Mouse (Mus musculus) hindbrain, embryonic 15.5 days (tissue): ENCODE measurements at regions not wholly inside any gene's neighbourhood (a gene's known extent, or its start where the extent isn't known, plus 50 kb on each side); places are given as distances from the start of the nearest gene placed in this dataset.

ENCODE experiments used
- ATAC-seq: fragments of 200-750 bp; cut with Nextera tagmentation; 2 replicates; pipeline ENCODE4 v1.8.0; 2017; ENCODE audit warnings: low read depth, moderate number of reproducible peaks, moderate TSS enrichment; ENCODE audit not compliant: low FRiP score
- H3K27ac ChIP-seq: fragments of 300-500 bp; sonication (generic); replicated peaks from 2 replicates; pipeline ENCODE4 v1.5.1; 2015; ENCODE audit warnings: mild to moderate bottlenecking, inconsistent platforms
- H3K27me3 ChIP-seq: fragments of 300-500 bp; sonication (generic); 2 replicates; pipeline ENCODE4 v1.6.1; 2015; ENCODE audit warnings: control low read depth, inconsistent platforms
- H3K36me3 ChIP-seq: fragments of 300-500 bp; sonication (generic); 2 replicates; pipeline ENCODE4 v1.6.1; 2015; ENCODE audit warnings: control low read depth, inconsistent platforms
- H3K4me1 ChIP-seq: fragments of 300-500 bp; sonication (generic); replicated peaks from 2 replicates; pipeline ENCODE4 v1.6.1; 2015; ENCODE audit warnings: control low read depth, inconsistent platforms
- H3K4me2 ChIP-seq: fragments of 300-500 bp; sonication (generic); 2 replicates; pipeline ENCODE4 v1.6.1; 2015; ENCODE audit warnings: moderate library complexity, mild to moderate bottlenecking, inconsistent platforms
- H3K4me3 ChIP-seq: fragments of 300-500 bp; sonication (generic); 2 replicates; pipeline ENCODE4 v1.5.1; 2015; ENCODE audit warnings: mild to moderate bottlenecking, inconsistent platforms
- H3K9ac ChIP-seq: fragments of 300-500 bp; sonication (generic); 2 replicates; pipeline ENCODE4 v1.6.1; 2015; ENCODE audit warnings: inconsistent platforms
- H3K9me3 ChIP-seq: fragments of 300-500 bp; sonication (generic); 2 replicates; pipeline ENCODE4 v1.6.1; 2016; ENCODE audit warnings: control low read depth, inconsistent platforms
- WGBS: fragments of 180-500 bp; shearing (Covaris S2); methylation state at CpG from one replicate; pipeline ENCODE4 v1.1.7; 2015; 5-methylcytosine and 5-hydroxymethylcytosine counted together

DNA sequence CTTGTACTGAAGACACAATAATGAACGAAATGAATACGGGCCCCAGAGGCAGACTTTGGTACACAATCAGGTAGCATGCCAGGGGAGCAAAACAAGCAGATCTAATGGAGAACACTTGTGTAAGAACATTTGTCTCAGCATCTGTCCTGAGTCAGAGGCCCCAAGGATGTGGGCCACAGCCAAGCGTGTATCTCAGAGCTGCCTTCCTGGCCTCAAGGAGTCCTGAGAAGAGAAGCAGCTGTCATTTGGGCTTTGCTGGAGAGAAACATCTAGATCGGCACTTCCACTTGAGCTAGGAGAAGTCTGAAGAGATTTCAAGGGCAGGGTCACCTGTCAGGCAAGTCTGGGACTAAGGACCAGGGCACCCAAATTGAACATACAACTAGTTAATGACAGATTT is 76.8 kb upstream of the Egln3 start:
- Histone ChIP-seq H3K9ac (no peak overlapping the region), H3K9me3 (no peaks in the 10 kb centered on the region), H3K4me1 (no peaks in the 10 kb centered on the region), H3K27ac (no peak overlapping the region), H3K27me3 (no peaks in the 10 kb centered on the region), H3K4me2 (no peak overlapping the region), H3K4me3 (no peak overlapping the region), H3K36me3 (no peaks in the 10 kb centered on the region)
- ATAC-seq: no peak
- WGBS: 87% methylated on average over 4 of the region's 4 CpGs

DNA sequence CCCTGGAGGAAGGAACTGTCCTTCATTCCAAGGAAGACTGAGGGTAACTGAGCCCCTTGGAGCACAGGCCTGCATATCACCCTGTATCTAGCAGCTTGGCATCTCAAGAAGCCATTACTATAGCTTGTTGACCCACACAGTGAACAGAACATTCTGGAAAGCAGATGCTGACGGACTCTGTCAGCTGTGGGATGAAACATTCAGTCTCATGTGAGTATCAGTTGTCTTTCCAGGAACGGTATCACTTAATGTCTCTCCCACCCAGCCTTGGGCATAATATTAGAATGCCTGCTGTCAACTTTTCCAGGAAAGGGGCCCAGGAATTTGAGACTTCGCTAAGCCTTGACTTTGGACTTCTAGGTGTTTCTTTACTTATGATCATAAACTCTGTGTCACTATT is 76.3 kb upstream of the Egln3 start:
- Histone ChIP-seq H3K9me3 (no peaks in the 10 kb centered on the region), H3K27ac (no peak overlapping the region), H3K4me2 (no peak overlapping the region), H3K36me3 (no peaks in the 10 kb centered on the region), H3K27me3 (no peaks in the 10 kb centered on the region), H3K4me3 (no peak overlapping the region), H3K9ac (no peak overlapping the region), H3K4me1 (no peaks in the 10 kb centered on the region)
- ATAC-seq: no peak
- 88% methylated on average over 3 of the region's 3 CpGs for WGBS

DNA sequence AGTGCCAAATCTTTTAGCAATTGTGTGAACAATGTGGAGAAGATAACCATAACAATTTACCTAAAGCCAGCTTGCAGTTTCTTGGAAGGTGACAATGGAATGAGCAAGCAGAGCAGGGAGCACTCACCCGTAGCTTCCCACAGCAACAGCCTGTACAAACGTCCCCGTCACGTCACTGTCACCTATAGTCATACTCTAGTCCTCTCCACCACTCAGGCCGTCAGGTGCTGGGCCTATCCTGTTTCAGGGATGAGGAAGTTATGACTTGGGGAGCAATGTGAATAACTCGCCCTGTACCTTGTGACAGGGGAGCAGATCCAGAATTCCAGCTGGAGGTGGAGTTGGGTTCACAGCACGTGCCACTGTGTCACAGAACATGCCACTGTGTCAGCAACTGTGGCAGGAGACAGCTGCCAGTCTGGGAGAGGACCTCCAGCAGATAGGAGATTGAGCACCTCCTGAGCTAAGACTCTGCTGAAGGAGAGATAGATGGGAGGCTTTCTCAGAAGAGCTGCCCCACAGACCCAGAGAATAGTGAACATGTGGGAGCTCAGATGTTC is 73.4 kb upstream of the Egln3 start:
- no peaks in the 10 kb centered on the region for H3K4me1 ChIP-seq
- no peaks in the 10 kb centered on the region for H3K36me3 ChIP-seq
- H3K4me3 ChIP-seq: no peak overlapping the region
- no peak overlapping the region for H3K27ac ChIP-seq
- no peak for ATAC-seq
- no peak overlapping the region for H3K9ac ChIP-seq
- H3K9me3 ChIP-seq: no peaks in the 10 kb centered on the region
- H3K4me2 ChIP-seq: no peak overlapping the region
- 80% methylated on average over 7 of the region's 7 CpGs for WGBS
- no peaks in the 10 kb centered on the region for H3K27me3 ChIP-seq

DNA sequence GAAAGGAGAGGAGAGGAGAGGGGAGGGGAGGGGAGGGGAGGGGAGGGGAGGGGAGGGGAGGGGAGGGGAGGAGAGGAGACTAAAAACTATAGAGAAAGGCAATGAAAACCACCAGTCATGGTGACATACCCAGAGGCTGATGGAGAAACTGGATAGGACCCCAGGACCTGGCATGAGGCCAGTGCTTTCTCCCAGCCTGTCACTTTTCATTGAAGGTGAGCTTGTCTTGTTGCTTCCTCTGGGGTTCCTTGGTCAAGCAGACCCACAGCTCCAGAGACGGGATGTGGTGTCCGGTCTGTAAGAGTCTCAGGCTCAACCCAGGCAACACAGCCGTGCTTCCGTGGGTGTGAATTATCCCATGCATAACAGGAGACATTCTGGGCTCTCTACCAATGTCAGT is 69.8 kb upstream of the Egln3 start:
- no peak for ATAC-seq
- Histone ChIP-seq H3K9ac (no peak overlapping the region), H3K27me3 (no peaks in the 10 kb centered on the region), H3K36me3 (no peaks in the 10 kb centered on the region), H3K9me3 (no peaks in the 10 kb centered on the region), H3K4me2 (no peak overlapping the region), H3K27ac (no peak overlapping the region), H3K4me3 (no peak overlapping the region), H3K4me1 (no peaks in the 10 kb centered on the region)
- WGBS: 76% methylated on average over 4 of the region's 4 CpGs

DNA sequence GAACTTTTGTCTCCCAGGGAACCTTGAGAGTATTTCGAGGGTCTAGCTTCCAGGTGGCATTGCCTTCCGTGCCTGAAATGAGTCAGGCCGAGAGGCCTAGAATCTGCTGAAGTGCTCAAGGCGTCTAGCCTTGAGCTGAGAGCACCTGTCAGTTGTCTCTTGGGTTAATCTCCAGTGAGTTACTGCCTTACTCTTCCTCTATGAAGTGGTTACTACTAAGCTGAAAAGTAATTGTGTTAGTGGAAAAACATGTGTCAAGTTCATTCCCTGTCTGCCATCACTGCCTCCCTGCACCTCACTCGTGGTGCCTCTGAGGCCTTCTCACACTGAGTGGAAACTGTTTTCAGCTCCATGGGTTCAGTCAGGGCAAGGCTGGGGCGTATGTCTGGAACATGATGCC is 69.0 kb upstream of the Egln3 start:
- Histone ChIP-seq H3K27ac (no peak overlapping the region), H3K4me2 (no peak overlapping the region), H3K36me3 (no peaks in the 10 kb centered on the region), H3K4me1 (no peaks in the 10 kb centered on the region), H3K9me3 (no peaks in the 10 kb centered on the region), H3K4me3 (no peak overlapping the region), H3K27me3 (no peaks in the 10 kb centered on the region), H3K9ac (no peak overlapping the region)
- ATAC-seq: no peak
- WGBS: 84% methylated on average over 6 of the region's 6 CpGs

DNA sequence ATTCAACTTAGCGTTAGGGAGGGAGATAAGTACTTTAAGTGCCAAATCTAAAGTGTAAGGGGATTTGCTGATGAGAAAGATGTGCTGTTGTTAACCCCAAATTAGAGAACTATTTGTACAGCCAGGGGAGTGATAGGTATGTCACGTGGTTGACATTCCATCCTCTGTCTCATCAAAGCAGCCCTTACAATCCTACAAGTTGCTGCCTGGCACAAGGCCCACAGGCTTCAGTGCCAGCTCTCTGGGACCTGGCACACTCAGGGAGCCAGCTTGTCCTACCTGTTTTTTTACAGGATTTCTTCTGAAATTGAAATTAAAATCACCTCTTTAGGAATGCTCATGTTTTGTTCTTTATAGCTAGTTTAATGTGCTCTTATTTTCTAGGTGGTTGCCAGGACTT is 68.6 kb upstream of the Egln3 start:
- no peak overlapping the region for H3K9ac ChIP-seq
- WGBS: 74% methylated on average over 2 of the region's 2 CpGs
- no peaks in the 10 kb centered on the region for H3K36me3 ChIP-seq
- no peaks in the 10 kb centered on the region for H3K4me1 ChIP-seq
- H3K27ac ChIP-seq: no peak overlapping the region
- no peaks in the 10 kb centered on the region for H3K9me3 ChIP-seq
- H3K27me3 ChIP-seq: no peaks in the 10 kb centered on the region
- no peak for ATAC-seq
- H3K4me2 ChIP-seq: no peak overlapping the region
- no peak overlapping the region for H3K4me3 ChIP-seq

DNA sequence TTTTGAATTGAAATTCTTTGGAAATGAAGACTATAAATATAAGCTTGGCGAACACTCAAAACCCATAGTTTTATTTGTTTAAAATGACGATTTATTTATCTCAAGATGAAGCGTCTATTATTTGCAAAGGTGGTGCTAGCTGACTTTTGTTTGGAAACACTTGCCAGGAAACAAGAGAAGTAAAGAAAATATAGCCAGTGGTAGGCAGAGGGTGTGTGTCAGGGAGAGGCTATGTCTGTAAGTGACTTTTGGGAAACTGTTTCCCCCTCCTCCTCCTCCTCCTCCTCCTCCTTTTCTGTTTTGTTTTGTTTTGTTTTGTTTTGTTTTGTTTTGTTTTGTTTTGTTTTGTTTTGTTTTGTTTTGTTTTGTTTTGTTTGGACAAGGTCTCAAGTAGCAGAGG is 62.2 kb upstream of the Egln3 start:
- Histone ChIP-seq H3K4me1 (no peaks in the 10 kb centered on the region), H3K9ac (no peak overlapping the region), H3K27ac (no peak overlapping the region), H3K36me3 (no peaks in the 10 kb centered on the region), H3K4me2 (no peak overlapping the region), H3K9me3 (no peaks in the 10 kb centered on the region), H3K27me3 (no peaks in the 10 kb centered on the region), H3K4me3 (no peak overlapping the region)
- ATAC-seq: no peak
- WGBS: 83% methylated on average over 3 of the region's 3 CpGs

DNA sequence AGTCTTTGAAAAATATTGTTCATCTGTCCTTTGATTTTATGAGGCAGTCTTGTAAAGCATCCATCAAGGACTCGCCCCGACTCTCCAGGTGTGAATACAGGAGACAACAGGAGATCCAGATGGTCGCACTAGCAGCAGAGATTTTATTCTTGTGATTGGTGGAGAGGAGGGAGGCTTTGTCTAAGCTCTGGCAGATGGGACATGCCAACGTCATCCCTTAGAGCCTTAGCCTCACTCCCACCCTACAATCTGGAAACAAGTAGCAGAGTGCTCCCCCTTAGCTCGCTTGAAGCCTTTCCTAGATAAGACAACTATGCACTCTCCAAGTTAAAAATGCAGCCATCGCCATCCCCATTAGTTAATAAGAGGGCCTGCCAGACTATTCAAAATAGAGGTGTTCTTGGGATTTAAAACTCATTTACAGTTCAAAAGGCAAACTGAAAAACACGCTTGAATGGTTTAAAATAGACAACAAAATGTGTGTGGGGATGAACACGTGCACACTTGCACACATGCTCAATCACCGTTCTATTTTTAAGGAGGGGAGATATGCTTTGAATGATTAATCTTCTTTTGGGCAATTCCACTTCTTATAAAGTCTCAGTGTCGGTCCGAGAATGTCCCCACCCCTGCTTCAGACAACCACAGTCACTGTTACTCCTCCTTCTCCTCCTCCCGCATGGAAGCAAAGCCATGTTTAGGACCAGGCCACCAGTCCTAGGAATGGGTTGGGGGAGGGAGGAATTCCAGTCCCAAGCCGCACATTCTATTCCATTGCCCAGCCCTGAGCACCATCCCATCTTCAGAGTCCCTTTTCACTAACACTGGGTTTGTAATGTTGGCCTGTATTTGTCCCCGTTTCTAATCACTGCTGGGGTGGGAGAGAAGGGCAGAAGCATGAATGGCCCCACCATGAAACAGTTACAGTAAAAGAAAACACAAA is 61.5 kb upstream of the Egln3 start:
- 68% methylated on average over 14 of the region's 14 CpGs for WGBS

DNA sequence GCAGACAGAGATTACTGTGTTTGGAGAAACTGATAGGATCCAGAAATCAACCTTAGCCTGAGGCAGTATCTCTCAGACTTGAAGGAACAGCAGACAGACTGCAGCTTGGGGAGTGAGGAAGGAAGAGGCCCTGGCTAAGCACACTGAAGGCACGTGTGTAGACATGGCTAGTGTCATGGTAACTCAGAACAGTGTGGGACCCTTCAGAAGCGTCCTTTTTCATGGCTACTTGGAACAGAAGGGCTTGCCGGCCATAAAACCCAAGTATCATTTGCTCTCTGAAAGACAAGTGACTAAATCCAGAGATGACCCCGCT is 60.7 kb upstream of the Egln3 start:
- H3K27ac ChIP-seq: no peak overlapping the region
- ATAC-seq: no peak
- no peak overlapping the region for H3K9ac ChIP-seq
- H3K27me3 ChIP-seq: no peaks in the 10 kb centered on the region
- H3K4me3 ChIP-seq: no peak overlapping the region
- H3K9me3 ChIP-seq: no peaks in the 10 kb centered on the region
- no peaks in the 10 kb centered on the region for H3K36me3 ChIP-seq
- H3K4me1 ChIP-seq: no peaks in the 10 kb centered on the region
- no peak overlapping the region for H3K4me2 ChIP-seq
- 63% methylated on average over 4 of the region's 4 CpGs for WGBS

More for the DNA sequence above, 61.5 kb upstream of the Egln3 start:
- Histone ChIP-seq H3K27ac (no peak overlapping the region), H3K4me1 (no peaks in the 10 kb centered on the region), H3K27me3 (no peaks in the 10 kb centered on the region), H3K9ac (no peak overlapping the region), H3K9me3 (no peaks in the 10 kb centered on the region), H3K4me2 (no peak overlapping the region), H3K36me3 (no peaks in the 10 kb centered on the region), H3K4me3 (no peak overlapping the region)
- no peak for ATAC-seq

DNA sequence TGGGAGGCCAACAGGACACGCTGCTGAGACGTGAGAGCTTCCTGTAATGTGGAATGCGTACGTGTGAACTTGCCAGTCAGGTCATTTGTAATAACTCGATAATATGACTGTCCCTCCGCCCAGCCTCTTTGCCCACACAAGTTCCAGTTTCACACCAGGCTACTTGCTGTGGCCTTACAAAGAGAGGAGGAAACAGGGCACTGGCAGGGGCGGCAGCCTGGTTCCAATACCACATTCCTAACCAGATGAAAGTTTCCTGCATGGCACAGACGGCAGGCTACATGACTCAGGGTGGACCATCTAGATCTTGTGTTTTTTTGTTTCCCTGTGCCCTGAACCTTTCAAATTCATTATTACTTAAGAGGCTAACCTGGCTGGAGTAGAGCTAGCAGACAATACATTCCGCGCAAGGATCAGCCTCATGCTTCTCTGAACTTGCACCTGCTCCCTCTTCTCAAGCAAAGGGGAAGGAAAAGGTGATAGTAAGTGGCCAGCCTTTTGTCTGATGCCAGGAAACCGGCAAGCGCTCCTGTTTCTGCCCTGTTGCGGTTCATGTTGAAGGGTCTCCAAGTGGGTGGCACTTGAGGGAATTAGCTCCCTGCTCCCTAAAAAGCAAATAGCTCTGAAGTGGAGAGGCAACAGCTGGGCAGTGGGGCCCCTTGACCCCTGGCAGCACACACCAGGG is 60.2 kb upstream of the Egln3 start:
- no peak overlapping the region for H3K27ac ChIP-seq
- H3K4me1 ChIP-seq: no peaks in the 10 kb centered on the region
- no peak overlapping the region for H3K9ac ChIP-seq
- no peaks in the 10 kb centered on the region for H3K36me3 ChIP-seq
- H3K4me3 ChIP-seq: no peak overlapping the region
- H3K27me3 ChIP-seq: no peaks in the 10 kb centered on the region
- no peak overlapping the region for H3K4me2 ChIP-seq
- ATAC-seq: no peak
- WGBS: 70% methylated on average over 13 of the region's 13 CpGs
- no peaks in the 10 kb centered on the region for H3K9me3 ChIP-seq

DNA sequence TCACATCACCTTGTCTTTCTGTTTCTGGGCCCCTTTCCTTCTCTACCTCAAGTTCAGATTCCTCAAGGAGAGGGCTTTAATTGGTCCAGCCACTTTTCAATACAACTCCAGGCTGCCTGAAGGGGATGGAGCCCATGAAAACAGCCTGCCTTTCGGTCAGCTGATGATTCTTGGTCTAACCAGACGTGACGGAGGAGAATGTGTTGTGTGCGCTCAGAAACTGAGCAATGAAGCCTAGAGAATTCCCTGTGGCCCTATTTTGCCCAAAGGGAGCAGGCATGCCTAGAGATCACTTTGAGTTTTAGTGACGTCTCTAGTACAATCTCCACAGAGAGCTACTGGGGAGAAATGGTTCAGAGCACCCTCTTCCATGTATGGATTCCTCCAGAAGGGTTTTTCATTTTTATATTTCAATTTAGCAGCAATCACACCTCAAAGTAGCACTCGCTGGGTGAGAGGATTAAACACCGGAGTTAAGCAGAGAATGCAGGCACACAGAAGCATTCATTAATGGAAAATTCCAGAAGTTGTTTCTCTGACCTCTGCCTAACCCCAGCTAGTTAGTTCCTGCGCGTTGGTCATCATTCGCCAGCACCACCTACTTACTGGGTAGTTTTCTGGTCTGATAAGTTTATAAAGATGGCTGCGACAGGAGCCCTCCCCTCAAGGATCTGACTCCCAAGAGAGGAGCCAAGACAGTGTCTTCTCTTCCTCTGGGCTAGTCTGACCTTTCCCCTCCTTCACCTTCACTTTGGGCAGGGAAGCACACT is 58.8 kb upstream of the Egln3 start:
- H3K27me3 ChIP-seq: no peaks in the 10 kb centered on the region
- 85% methylated on average over 11 of the region's 11 CpGs for WGBS
- no peaks in the 10 kb centered on the region for H3K36me3 ChIP-seq
- no peak overlapping the region for H3K27ac ChIP-seq
- H3K9me3 ChIP-seq: no peaks in the 10 kb centered on the region
- H3K4me2 ChIP-seq: no peak overlapping the region
- no peak overlapping the region for H3K9ac ChIP-seq
- H3K4me3 ChIP-seq: no peak overlapping the region
- ATAC-seq: no peak
- no peaks in the 10 kb centered on the region for H3K4me1 ChIP-seq

DNA sequence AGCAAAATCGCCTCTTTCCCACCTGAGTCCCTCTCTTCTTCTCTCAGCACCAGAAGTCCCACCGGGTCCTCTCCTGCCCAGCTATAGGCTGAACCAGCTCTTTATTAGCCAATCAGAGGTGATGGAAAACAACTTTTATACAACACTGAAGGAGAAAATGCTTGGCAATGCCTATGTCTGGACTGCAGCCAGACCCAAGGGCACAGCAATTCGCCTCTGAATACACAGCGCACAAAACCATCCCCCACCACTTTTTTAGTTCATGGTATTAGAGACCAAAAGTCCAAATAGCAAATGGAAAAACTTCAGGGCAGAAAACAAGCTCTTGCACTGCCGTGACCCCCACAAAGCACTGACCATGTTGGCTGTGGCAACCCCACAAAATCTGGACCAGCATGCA is 57.8 kb upstream of the Egln3 start:
- no peaks in the 10 kb centered on the region for H3K4me1 ChIP-seq
- no peak overlapping the region for H3K4me2 ChIP-seq
- no peak overlapping the region for H3K9ac ChIP-seq
- no peak for ATAC-seq
- no peaks in the 10 kb centered on the region for H3K9me3 ChIP-seq
- H3K27ac ChIP-seq: no peak overlapping the region
- 76% methylated on average over 5 of the region's 5 CpGs for WGBS
- H3K36me3 ChIP-seq: no peaks in the 10 kb centered on the region
- no peaks in the 10 kb centered on the region for H3K27me3 ChIP-seq
- H3K4me3 ChIP-seq: no peak overlapping the region
